Mouse (Mus musculus) cortical plate, adult 2 months (tissue): Measurements from ENCODE around the gene Creb3l1. TPM values are rescaled to one million over a fixed set of nuclear protein-coding genes. Genes with fewer than 3 reads are reported as not detected.

Experiments used
- H3K27ac ChIP-seq: fragments of 200-500 bp; 2 replicates; pipeline ENCODE4 v1.5.1; 2012; ENCODE audit warnings: low read length, control low read depth, inconsistent platforms; ENCODE audit not compliant: insufficient read depth
- H3K4me1 ChIP-seq: fragments of 200-500 bp; 2 replicates; pipeline ENCODE4 v1.6.1; 2011; ENCODE audit warnings: low read length; ENCODE audit not compliant: control insufficient read depth, insufficient read depth
- H3K4me3 ChIP-seq: fragments of 200-500 bp; 2 replicates; pipeline ENCODE4 v1.5.1; 2011; ENCODE audit warnings: mild to moderate bottlenecking, low read length, control low read depth; ENCODE audit not compliant: insufficient read depth
- CTCF ChIP-seq: fragments of 200-500 bp; IDR thresholded peaks from 2 replicates; pipeline ENCODE4 v1.5.1; 2011; ENCODE audit warnings: mild to moderate bottlenecking, control low read depth, low read length; ENCODE audit not compliant: insufficient read depth; ENCODE audit errors: extremely low read depth
- POLR2A ChIP-seq: fragments of 200-500 bp; IDR thresholded peaks from 2 replicates; pipeline ENCODE4 v1.6.1; 2011; ENCODE audit warnings: mild to moderate bottlenecking, low read length, control low read depth; ENCODE audit not compliant: insufficient read depth; ENCODE audit errors: extremely low read depth
- polyA plus RNA-seq: library from polyadenylated mRNA; depleted of rRNA; stranded (reverse); fragments of >200 nt; gene quantifications from 2 replicates; pipeline ENCODE4 v1.2.3, GENCODE M21; 2012

Creb3l1 gene
- polyA plus RNA-seq, 1 experiment = 0.98 TPM

DNA sequence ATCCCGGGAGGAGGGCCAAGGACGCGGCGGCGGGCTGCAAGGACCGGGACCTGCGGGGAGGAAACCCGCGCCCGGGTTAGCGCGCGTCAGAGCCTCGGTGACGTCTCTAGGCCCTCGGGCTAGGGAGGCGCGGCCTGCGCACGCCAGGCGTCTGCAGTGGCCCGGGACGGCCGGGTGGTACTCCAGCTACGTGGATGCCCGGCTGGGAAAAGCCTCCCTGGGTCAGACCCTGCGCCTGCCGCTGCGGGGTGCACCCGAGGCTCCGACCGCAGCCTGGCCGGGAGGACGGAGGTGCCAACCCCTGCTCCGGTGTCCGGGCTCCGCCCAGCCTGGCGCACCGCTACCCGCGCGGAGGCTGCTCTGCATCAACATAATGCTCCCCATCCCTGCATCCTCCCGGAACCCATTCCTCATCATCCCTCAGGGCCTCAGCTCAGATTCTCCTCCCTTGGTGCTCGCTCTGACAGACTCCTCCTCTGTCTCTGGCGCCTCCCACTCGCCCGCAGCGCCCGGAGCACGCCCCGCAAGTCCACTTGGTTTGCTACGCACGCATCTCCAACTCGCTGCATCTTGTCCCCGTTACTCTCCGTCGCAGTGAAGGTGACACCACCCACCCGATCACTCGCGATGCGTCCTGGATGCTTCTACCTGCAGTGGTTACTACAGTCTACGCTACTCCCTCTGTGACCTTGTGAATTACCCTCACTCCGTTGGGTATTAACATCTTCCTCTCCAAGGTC, 35.3 kb upstream of the Creb3l1 start:
- 0 out of 2 replicates have a peak, but pooled peaks cover 2% of the 10 kb centered on the region for H3K4me1 ChIP-seq
- H3K4me3 ChIP-seq = peak overlapping the region; percentile 51
- peak overlapping the region; percentile 86 for H3K27ac ChIP-seq
- peak; percentile 93 for TF ChIP-seq POLR2A
- no peak for TF ChIP-seq CTCF

DNA sequence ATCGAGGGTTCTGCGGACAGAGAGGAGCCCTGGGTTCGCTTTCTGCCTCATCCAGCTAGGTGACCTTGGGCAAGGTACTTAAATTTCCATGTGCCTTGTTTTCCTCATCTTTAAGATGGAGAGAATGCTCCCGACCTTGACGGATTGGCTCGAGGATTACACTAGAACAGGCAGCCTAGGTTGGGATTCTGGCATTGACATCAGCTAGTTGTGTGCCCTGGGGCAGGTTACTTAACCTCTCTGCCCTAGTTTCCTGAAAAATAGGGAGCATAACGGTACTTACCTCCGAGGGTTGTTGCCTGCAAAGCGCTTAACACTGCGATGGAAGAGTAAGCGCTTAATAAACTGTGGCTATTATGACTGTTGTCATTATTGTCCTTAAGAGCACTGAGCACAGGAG, 34.6 kb upstream of the Creb3l1 start:
- Histone ChIP-seq H3K27ac (peak overlapping the region; percentile 86), H3K4me1 (0 out of 2 replicates have a peak, but pooled peaks cover 2% of the 10 kb centered on the region), H3K4me3 (peak overlapping the region; percentile 51)
- TF ChIP-seq CTCF = no peak
- TF ChIP-seq POLR2A = no peak

DNA sequence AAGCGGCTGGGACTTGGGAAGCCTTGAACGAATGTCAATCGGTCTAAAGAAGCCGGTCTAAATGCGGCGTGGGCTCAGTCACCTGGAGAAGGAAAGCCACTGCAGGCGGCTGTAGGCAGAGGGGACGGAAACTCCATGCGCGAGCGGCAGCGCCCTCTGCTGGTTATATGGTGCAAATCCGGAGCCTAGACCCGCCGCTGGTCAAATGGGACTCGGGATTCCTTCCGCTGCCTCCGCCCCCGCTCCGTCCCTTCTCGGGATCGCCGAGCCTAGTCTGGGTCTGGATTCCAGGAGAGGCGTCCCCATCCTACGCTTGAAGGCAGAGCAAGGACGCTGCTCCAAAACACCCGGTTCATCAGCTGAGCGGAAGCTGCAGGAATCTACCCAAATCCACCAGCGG, 34.2 kb upstream of the Creb3l1 start:
- TF ChIP-seq CTCF (peak; percentile 68), POLR2A (peak; percentile 81)
- Histone ChIP-seq H3K4me1 (0 out of 2 replicates have a peak, but pooled peaks cover 2% of the 10 kb centered on the region), H3K27ac (peak overlapping the region; percentile 86), H3K4me3 (peak overlapping the region; percentile 51)

DNA sequence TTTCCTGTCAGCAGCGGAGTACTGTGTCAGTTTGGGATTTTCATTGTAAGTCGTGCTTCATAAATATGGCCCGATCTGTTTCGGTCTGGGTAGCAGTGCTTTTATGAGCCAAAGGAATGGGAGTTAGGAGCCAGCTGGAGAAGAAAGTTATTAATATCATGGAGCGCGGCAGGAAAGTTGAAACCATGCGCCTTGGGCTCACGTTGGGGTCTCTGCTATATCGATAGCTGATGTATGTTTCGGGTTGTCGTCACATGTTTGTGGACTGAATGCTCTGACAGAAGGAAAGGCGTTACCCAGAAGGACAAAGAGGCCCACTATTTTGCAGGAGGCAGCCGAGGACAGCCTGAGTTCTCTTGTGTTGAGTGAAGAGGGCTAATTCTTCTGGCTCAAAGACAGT, 32.5 kb upstream of the Creb3l1 start:
- TF ChIP-seq CTCF (no peak), POLR2A (no peak)
- no peak overlapping the region for H3K27ac ChIP-seq
- no peak overlapping the region for H3K4me3 ChIP-seq
- 0 out of 2 replicates have a peak, but pooled peaks cover 3% of the 10 kb centered on the region for H3K4me1 ChIP-seq

DNA sequence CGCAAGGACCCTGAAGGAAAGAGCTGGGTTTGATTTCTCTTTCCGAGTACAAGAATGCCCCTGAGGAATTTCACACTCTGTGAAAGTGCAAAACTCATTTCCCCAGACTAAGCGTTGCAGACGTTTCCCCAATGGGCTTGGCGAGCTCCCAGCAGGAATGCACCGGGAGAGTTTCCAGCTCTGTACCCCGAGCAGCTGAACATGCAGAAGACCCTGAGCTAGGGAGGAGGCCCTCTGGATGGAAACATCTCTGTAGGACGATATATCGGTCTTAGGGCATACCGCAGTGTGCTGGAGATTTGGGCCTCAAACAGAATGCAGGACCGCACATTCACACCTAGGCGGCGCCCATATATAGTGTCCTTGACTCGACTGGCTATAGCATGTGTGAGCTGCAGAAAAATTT, 31.5 kb upstream of the Creb3l1 start:
- TF ChIP-seq POLR2A (no peak), CTCF (peak; percentile 51)
- Histone ChIP-seq H3K4me3 (peak overlapping the region; percentile 20; the same call in 1 of the 2 replicates), H3K27ac (no peak overlapping the region), H3K4me1 (0 out of 2 replicates have a peak, but pooled peaks cover 3% of the 10 kb centered on the region)

DNA sequence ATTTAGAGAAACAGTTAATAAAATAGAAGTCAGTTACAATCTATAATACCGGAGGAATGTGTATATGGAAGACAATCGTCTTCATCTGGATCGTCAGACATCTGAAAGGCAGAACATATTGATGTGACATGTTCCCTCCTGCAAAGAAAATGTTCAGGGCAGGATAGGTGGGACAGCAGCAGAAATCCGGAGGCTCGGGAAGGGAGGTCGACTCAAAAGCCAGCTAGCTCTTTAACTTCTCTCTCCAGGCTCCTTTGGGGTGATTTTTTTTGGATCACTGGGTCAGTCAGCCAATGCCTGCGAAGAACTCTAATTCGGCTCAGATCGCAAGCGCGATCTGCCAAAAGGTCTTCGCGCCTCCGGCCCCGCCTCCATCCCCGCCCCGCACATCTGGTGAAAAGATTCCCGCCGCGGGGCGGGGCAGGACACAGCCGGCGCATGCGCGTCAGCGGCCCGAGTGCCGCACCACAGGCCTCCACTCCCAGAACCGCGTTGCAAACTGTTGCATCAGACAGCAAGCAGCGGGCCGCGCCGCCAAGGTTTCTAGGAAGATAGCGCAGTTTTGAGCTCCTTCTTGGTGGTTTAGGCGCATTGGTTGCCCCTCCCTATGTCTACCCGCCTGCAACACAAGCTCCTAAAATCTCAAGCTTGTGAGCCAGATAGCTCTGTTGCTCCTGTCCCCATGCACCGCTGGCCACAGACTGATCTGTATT, 31.0 kb upstream of the Creb3l1 start:
- H3K27ac ChIP-seq = no peak overlapping the region
- peak overlapping the region; percentile 20 for H3K4me3 ChIP-seq
- 0 out of 2 replicates have a peak, but pooled peaks cover 3% of the 10 kb centered on the region for H3K4me1 ChIP-seq
- no peak for TF ChIP-seq CTCF
- TF ChIP-seq POLR2A = peak; percentile 70

DNA sequence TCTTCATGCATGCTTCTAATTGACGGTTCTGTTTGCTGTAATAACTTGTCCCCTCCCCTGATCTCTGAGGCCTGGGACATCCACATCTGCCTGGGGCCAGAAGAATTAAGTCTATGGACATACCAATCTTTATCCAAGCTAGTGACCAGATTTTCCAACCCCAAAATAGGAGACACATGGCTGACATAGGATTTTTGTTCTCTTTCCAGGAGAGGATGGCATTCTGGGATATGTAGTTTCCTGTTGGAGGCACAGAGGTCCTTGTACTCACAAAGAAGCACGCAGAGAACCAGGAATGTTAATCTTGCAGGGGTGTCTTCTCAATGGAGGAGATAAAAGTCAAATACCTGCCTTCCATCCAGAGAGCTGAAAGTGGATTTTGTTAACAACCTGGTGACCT, 28.5 kb upstream of the Creb3l1 start:
- Histone ChIP-seq H3K27ac (no peak overlapping the region), H3K4me1 (0 out of 2 replicates have a peak, but pooled peaks cover 3% of the 10 kb centered on the region), H3K4me3 (no peak overlapping the region)
- TF ChIP-seq CTCF (no peak), POLR2A (no peak)

DNA sequence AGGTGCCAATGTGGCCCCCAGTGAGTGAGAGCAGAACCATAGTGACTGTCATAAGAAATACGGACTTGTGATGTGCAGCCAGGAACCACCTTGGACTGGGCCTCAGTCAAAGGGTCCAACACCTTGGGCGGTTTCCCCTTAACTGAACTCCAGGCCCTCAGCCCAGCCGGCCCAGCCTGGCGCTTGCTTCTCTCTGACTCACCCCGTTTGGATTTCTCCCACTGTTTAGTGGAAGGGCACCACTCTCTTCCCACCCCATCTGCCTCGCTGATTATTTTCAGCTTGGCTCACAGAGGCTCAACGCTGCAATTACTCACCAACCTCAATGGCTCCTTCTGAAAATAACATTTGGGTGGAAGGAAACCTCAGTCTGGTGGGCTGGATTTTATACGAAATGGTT, 27.9 kb upstream of the Creb3l1 start:
- TF ChIP-seq POLR2A = no peak
- no peak for TF ChIP-seq CTCF
- Histone ChIP-seq H3K4me3 (no peak overlapping the region), H3K27ac (no peak overlapping the region), H3K4me1 (0 out of 2 replicates have a peak, but pooled peaks cover 3% of the 10 kb centered on the region)

DNA sequence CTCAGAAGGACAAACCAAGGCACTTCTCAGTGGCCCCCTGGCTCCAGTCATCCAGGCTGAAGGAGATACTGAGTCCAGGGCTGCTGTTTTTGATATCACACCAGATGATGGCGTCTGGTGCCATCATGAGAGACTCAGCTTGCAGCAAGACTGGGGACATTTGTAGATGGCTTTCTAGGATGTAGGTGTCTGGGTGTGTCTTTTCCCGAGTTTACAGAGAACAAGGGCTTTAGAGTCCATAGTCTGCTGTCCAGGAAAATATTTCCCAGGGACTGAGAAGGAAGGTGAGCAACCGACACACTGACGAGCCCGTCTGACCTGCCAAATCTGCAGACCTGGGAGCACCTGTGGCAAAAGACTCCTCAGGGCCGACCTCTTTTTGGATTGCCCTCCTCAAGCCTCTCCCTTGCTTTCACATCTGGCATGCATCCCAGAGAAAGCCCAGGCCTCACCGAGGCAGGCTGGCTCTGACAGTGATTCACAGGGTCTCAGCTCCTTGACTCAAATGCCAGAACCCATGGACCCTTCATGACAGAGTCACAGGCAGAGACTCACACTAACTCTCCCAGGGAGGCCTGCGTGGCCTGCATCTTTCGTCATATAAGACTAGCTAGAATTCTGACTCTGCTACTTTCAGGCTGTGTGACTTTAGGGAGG, 23.9 kb upstream of the Creb3l1 start:
- Histone ChIP-seq H3K4me3 (no peak overlapping the region), H3K27ac (no peak overlapping the region)
- TF ChIP-seq CTCF = no peak
- no peak for TF ChIP-seq POLR2A

DNA sequence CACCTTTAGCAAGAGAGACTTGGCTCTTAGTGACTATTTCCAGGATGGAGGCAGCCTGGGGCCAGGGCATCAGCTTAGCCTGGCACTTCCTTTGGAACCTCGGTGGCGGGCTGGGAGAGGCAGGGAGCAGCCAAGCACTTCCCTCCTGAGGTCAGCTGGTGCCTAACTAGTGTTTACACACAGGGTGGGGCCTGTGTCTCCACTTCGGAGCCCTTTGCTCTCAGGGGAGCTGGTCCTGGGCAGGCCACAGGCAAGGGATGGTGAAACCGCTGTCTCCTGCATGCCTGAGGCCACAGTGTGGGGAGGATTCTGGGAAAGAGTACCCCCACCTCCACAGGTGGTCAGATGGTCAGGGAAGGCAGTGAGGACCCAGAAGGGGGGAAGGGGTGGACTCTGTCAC, 23.3 kb upstream of the Creb3l1 start:
- Histone ChIP-seq H3K4me1 (0 out of 2 replicates have a peak, but pooled peaks cover 1% of the 10 kb centered on the region), H3K27ac (no peak overlapping the region), H3K4me3 (no peak overlapping the region)
- TF ChIP-seq POLR2A (no peak), CTCF (no peak)

More for the DNA sequence above, 23.9 kb upstream of the Creb3l1 start:
- H3K4me1 ChIP-seq = 0 out of 2 replicates have a peak, but pooled peaks cover 1% of the 10 kb centered on the region
